Mouse (Mus musculus) stomach, postnatal 0 days (tissue): ENCODE data around the gene Gm28051. TPM values are rescaled to one million over a fixed set of nuclear protein-coding genes. Genes with fewer than 3 reads are reported as not detected.
A peak's percentile ranks its signal among the peaks of the same experiment; 100 is the strongest.

Experiments used
- ATAC-seq: fragments of 200-750 bp; cut with Nextera tagmentation; 2 replicates; pipeline ENCODE4 v1.8.0; 2017; ENCODE audit not compliant: low FRiP score, low TSS enrichment
- DNase-seq: peaks from one replicate; pipeline ENCODE4 v3.0.0-alpha.2; 2016; ENCODE audit warnings: low spot score
- H3K27ac ChIP-seq: fragments of 300-500 bp; sonication (generic); replicated peaks from 2 replicates; pipeline ENCODE4 v1.5.1; 2014; ENCODE audit warnings: mild to moderate bottlenecking, control low read depth
- H3K27me3 ChIP-seq: fragments of 300-500 bp; sonication (generic); 2 replicates; pipeline ENCODE4 v1.6.1; 2014; ENCODE audit warnings: low read length; ENCODE audit not compliant: control insufficient read depth, insufficient read depth
- H3K36me3 ChIP-seq: fragments of 300-500 bp; sonication (generic); 2 replicates; pipeline ENCODE4 v1.6.1; 2014; ENCODE audit warnings: low read length, mixed read lengths; ENCODE audit not compliant: control insufficient read depth, insufficient read depth
- H3K4me1 ChIP-seq: fragments of 300-500 bp; sonication (generic); replicated peaks from 2 replicates; pipeline ENCODE4 v1.6.1; 2014; ENCODE audit warnings: antibody characterized with exemption; ENCODE audit not compliant: control insufficient read depth, insufficient read depth
- H3K4me2 ChIP-seq: fragments of 300-500 bp; sonication (generic); replicated peaks from 2 replicates; pipeline ENCODE4 v1.6.1; 2014; ENCODE audit warnings: low read depth, mild to moderate bottlenecking, control low read depth, moderate library complexity
- H3K4me3 ChIP-seq: fragments of 300-500 bp; sonication (generic); 2 replicates; pipeline ENCODE4 v1.5.1; 2014; ENCODE audit warnings: low read depth, low read length, control low read depth
- H3K9ac ChIP-seq: fragments of 300-500 bp; sonication (generic); 2 replicates; pipeline ENCODE4 v1.6.1; 2014; ENCODE audit warnings: mild to moderate bottlenecking, low read length, control low read depth, mixed read lengths
- H3K9me3 ChIP-seq: fragments of 300-500 bp; sonication (generic); 2 replicates; pipeline ENCODE4 v1.6.1; 2016; ENCODE audit warnings: low read length; ENCODE audit not compliant: control insufficient read depth
- CTCF ChIP-seq: IDR thresholded peaks from 2 replicates; pipeline ENCODE4 v1.5.1; 2016; ENCODE audit warnings: antibody characterized with exemption, low read depth, mild to moderate bottlenecking, moderate library complexity
- EP300 ChIP-seq: optimal IDR thresholded peaks from 2 replicates; pipeline ENCODE3; 2016; ENCODE audit warnings: antibody characterized with exemption
- WGBS: fragments of 180-500 bp; shearing (Covaris S2); extraction: QIAGEN DNeasy Blood & Tissue Kit; methylation state at CpG from one replicate; pipeline ENCODE4 v1.1.7; 2014; 5-methylcytosine and 5-hydroxymethylcytosine counted together
- polyA plus RNA-seq: library from polyadenylated mRNA; unstranded; fragments of >200 nt; fragmentation: Nextera tagmentation; extraction: Ambion mirVana; gene quantifications from 2 replicates; pipeline ENCODE4 v1.2.1, GENCODE M21; 2015

The Gm28051 gene
- polyA plus RNA-seq, 1 experiment from 2014 or later: not detected

DNA sequence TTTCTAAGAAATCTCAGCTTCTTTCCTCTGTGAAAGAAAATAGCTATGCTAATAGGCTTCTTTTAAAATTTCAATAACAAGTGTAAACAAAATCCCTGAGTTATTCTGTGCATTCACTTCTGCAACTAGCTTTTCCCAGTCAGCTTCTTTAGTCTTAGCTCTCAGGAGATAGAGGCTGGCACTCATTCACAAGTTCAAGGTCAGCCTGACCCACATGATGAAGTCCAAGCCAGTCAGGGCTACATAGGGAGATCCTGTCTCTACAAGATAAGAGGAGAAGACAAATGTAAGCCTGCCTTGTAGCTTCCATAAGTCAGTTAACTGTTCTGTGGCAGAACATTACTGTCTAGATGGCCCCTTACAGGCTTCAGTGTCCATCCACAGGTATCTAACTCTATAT, 6.1 kb upstream of the Gm28051 start:
- H3K4me1 ChIP-seq: no peaks in the 10 kb centered on the region
- H3K9me3 ChIP-seq: no peaks in the 10 kb centered on the region
- ATAC-seq (no peak), DNase-seq (no peak)
- no peak overlapping the region for H3K9ac ChIP-seq
- peaks cover 12% of the 10 kb centered on the region; the same call in 1 of the 2 replicates for H3K36me3 ChIP-seq
- H3K4me2 ChIP-seq: no peak overlapping the region
- H3K4me3 ChIP-seq: no peak overlapping the region
- TF ChIP-seq EP300: no peak
- no peak for TF ChIP-seq CTCF
- H3K27me3 ChIP-seq: no peaks in the 10 kb centered on the region
- H3K27ac ChIP-seq: no peak overlapping the region

DNA sequence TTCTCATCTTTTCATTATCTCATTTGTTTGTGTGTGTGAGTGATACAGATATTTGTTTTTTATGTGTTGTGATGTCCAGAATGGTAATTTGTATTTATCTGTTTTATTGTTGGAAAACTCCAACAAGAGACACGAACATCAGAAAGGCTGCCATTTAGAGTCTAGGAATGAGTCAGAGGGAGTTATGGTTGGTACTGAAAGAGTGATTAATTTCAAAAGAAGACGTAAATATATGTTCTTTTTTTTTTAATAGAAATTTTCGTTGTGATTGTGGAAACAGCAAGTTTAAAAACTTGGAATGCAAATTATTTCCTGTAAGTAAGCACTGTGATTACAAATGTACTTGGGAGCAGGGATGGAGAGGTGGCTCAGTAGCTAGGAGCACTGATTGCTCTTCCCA, 4.1 kb upstream of the Gm28051 start:
- DNase-seq: no peak
- no peaks in the 10 kb centered on the region for H3K27me3 ChIP-seq
- no peak overlapping the region for H3K27ac ChIP-seq
- no peak overlapping the region for H3K4me2 ChIP-seq
- TF ChIP-seq EP300 (no peak), CTCF (no peak)
- 70% methylated on average over 3 of the region's 3 CpGs for WGBS
- H3K9me3 ChIP-seq: no peaks in the 10 kb centered on the region
- no peak overlapping the region for H3K4me3 ChIP-seq
- H3K4me1 ChIP-seq: no peaks in the 10 kb centered on the region; the same call in 1 of the 2 replicates
- H3K36me3 ChIP-seq: peaks cover 7% of the 10 kb centered on the region; the same call in 1 of the 2 replicates
- no peak overlapping the region for H3K9ac ChIP-seq
- no peak for ATAC-seq

DNA sequence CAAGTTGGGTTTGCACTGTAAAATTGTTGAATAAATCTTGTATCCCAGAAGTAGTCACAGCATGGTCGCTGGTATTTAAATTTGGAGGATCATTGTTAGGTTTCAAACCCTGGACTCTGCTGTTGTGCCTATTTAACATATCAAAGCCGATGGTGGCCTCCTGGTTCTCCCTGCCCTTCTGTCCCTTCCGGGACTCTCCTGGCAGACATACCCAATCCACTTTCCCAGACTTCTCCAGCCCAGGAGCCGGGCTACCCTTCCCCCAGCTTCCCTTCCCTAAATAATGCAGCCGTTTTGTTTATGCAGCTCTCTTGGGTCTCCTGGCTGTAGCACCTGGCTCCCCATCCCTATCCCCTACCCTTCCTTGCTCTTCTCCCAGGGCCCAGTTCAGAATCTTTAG, 1.4 kb upstream of the Gm28051 start:
- no peak for DNase-seq
- 0% methylated on average over 5 of the region's 5 CpGs for WGBS

DNA sequence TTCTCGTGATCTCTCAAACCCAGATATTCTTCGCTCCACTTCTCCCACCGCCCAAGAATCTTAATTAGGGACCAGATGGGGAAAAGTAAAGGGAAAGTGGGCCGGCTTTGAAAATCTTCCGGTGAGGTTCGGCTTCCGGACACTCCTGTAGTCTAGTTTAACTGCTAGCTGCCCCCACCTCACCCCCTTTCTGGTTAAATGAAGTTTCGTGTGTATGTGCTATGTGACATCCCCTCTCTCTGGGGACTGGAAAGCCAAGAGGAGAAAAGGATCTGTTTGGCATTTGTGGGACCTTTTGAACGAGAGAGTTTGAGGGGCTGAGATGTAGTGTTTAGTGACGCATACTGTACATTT, 815 bp upstream of the Gm28051 start, which contains the start of gene Gm20604:
Gene Gm20604, minus strand, starts transcription at position 270 of the 354 bp plus-strand sequence.
- 0% methylated on average over 10 of the region's 10 CpGs for WGBS
- TF ChIP-seq EP300: no peak
- no peak for TF ChIP-seq CTCF
- H3K27ac ChIP-seq: peak within 1 kb of the TSS; percentile 86
- ATAC-seq (no peak), DNase-seq (no peak)
- H3K4me3 ChIP-seq: peak within 1 kb of the TSS; percentile 89
- H3K9me3 ChIP-seq: no peaks in the 10 kb centered on the region
- no peaks in the 10 kb centered on the region for H3K36me3 ChIP-seq
- H3K4me2 ChIP-seq: peak within 1 kb of the TSS; percentile 95
- H3K9ac ChIP-seq: peak within 1 kb of the TSS; percentile 80
- no peaks in the 10 kb centered on the region; the same call in 1 of the 2 replicates for H3K4me1 ChIP-seq
- H3K27me3 ChIP-seq: no peaks in the 10 kb centered on the region

More for the DNA sequence above, 1.4 kb upstream of the Gm28051 start:
- Histone ChIP-seq H3K36me3 (peaks cover 2% of the 10 kb centered on the region; the same call in 1 of the 2 replicates), H3K27me3 (no peaks in the 10 kb centered on the region), H3K9ac (peak overlapping the region; percentile 80), H3K4me2 (peak overlapping the region; percentile 95), H3K4me3 (peak overlapping the region; percentile 89), H3K4me1 (no peaks in the 10 kb centered on the region; the same call in 1 of the 2 replicates), H3K27ac (no peak overlapping the region), H3K9me3 (no peaks in the 10 kb centered on the region)
- ATAC-seq: no peak
- no peak for TF ChIP-seq EP300
- no peak for TF ChIP-seq CTCF

DNA sequence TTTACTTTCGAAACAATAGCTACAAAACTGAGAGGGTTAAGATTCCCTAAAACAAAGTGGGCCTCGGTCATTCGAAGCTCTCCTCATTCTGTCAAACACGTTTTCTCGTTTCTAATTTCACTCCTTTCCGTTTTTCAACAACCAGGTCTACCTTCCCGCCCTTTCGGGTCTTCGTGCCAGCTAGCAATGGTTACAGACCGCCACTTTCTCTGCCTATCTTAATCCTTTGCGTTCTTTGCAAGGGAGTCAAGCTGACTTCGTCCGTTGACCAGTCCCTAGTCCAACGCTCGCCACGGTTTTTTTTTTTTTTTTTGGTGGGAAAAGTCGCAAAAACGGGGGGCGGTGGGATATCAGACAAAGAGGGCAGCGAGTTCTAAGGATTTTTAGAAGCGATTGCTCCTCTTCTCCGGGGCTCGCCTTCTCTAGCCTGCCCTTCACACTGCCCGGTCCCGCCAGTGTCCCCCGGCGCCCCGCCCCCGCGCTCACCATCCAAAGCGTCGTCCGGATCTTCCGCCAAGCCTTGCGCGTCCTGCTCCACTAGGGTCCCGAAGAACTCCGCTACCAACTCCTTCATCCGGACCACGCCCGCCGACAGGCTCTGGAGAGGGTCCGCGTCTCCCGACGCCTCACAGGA, 393 bp downstream of the Gm28051 start:
- H3K9me3 ChIP-seq: no peaks in the 10 kb centered on the region
- peak overlapping the region; percentile 81 for H3K27ac ChIP-seq
- TF ChIP-seq EP300: no peak
- peak; percentile 83 for ATAC-seq
- WGBS: 1% methylated on average over 46 of the region's 46 CpGs
- no peaks in the 10 kb centered on the region for H3K36me3 ChIP-seq
- H3K9ac ChIP-seq: peak overlapping the region; percentile 60
- no peaks in the 10 kb centered on the region; the same call in 1 of the 2 replicates for H3K4me1 ChIP-seq
- DNase-seq: no peak
- no peaks in the 10 kb centered on the region for H3K27me3 ChIP-seq
- H3K4me3 ChIP-seq: peak overlapping the region; percentile 89
- peak overlapping the region; percentile 78 for H3K4me2 ChIP-seq

DNA sequence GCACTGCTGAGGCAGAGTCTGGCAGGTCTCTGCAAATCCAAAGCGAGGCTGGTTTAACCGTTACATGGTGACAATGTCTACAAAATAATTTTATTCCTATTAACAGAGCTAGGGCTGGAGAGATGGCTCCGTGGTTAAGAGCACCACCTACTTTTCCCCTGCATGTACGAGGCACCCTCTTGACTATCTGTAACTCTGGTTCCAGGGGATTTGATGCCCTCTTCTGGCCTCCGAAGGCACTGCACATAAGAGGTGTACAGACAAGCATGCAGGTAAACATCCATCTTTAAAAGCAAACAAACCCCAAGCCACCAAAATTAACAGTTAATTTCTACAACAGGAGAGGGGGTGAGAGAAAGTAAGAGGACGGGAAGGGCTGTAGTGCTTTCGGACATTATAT, 1.3 kb downstream of the Gm28051 start:
- H3K4me3 ChIP-seq: peak overlapping the region; percentile 89
- ATAC-seq (no peak), DNase-seq (peak; percentile 55)
- 74% methylated on average over 7 of the region's 7 CpGs for WGBS
- no peaks in the 10 kb centered on the region; the same call in 1 of the 2 replicates for H3K4me1 ChIP-seq
- no peak for TF ChIP-seq EP300
- peak; percentile 66 for TF ChIP-seq CTCF
- no peaks in the 10 kb centered on the region for H3K9me3 ChIP-seq
- no peak overlapping the region for H3K27ac ChIP-seq
- H3K36me3 ChIP-seq: no peaks in the 10 kb centered on the region
- no peak overlapping the region; the same call in 1 of the 2 replicates for H3K9ac ChIP-seq
- H3K4me2 ChIP-seq: peak overlapping the region; percentile 78
- H3K27me3 ChIP-seq: no peaks in the 10 kb centered on the region
